Mouse (Mus musculus) right cerebral cortex, postnatal 10 days (tissue): Measurements from ENCODE around the gene Lin28a.
A peak's percentile ranks its signal among the peaks of the same experiment; 100 is the strongest.
"Not testable (repeated sequence)": the region's sequence is repeated elsewhere in the genome, so short reads cannot be mapped to it uniquely, and the experiment has no call there.

Source experiments
- DNase-seq, 2 experiments: peaks; one replicate each; pipeline ENCODE4 v3.0.0; 2021; ENCODE audit warnings: low spot score in 2 of 2

Lin28a gene

GRCm38 (mm10) chr4:134019210-134019609, 569 bp upstream of the Lin28a start:
- no peak for DNase-seq

- no peak for DNase-seq
Measured at GRCm38 (mm10) chr4:134018038-134018778, 433 bp downstream of the Lin28a start.

- no peak for DNase-seq
Measured at GRCm38 (mm10) chr4:134017201-134017865, 1.3 kb downstream of the Lin28a start.

- no peak for DNase-seq
Measured at GRCm38 (mm10) chr4:134016767-134017166, 1.9 kb downstream of the Lin28a start.

- DNase-seq = no peak
Measured at GRCm38 (mm10) chr4:134016208-134016607, 2.4 kb downstream of the Lin28a start.

- no peak for DNase-seq
Measured at GRCm38 (mm10) chr4:134012858-134013528, 5.6 kb downstream of the Lin28a start.

GRCm38 (mm10) chr4:134011450-134012414, 6.9 kb downstream of the Lin28a start:
- DNase-seq = no peak

GRCm38 (mm10) chr4:134009709-134010108, 8.9 kb downstream of the Lin28a start:
- DNase-seq = no peak

- DNase-seq = no peak
Measured at GRCm38 (mm10) chr4:134006845-134007244, 11.8 kb downstream of the Lin28a start.

GRCm38 (mm10) chr4:134005581-134006358, 12.9 kb downstream of the Lin28a start:
- no peak for DNase-seq

- no peak for DNase-seq
Measured at GRCm38 (mm10) chr4:134002903-134003302, 15.7 kb downstream of the Lin28a start.

- DNase-seq = no peak
Measured at GRCm38 (mm10) chr4:134002246-134002645, 16.4 kb downstream of the Lin28a start.

GRCm38 (mm10) chr4:134001710-134002109, 16.9 kb downstream of the Lin28a start:
- no peak for DNase-seq

GRCm38 (mm10) chr4:134000466-134001438, 17.9 kb downstream of the Lin28a start, which contains the start of gene Dhdds:
Gene Dhdds, minus strand, starts transcription at chr4:134000918.
- DNase-seq = peak; percentile 97 to 98

GRCm38 (mm10) chr4:133994697-133995096, 23.9 kb downstream of the Lin28a start:
- DNase-seq = no peak

- DNase-seq = no peak
Measured at GRCm38 (mm10) chr4:133991087-133991660, 27.5 kb downstream of the Lin28a start.

GRCm38 (mm10) chr4:133990035-133990434, 28.6 kb downstream of the Lin28a start:
- DNase-seq = no peak

GRCm38 (mm10) chr4:133988289-133988688, 30.4 kb downstream of the Lin28a start:
- DNase-seq = not testable (repeated sequence)

- DNase-seq = no peak
Measured at GRCm38 (mm10) chr4:133982936-133983335, 35.7 kb downstream of the Lin28a start.
